Mouse (Mus musculus) lung, postnatal 0 days (tissue): ENCODE measurements around the gene Cog5.

Source experiments
- CTCF ChIP-seq: IDR thresholded peaks from 2 replicates; pipeline ENCODE4 v1.5.1; 2016; ENCODE audit warnings: antibody characterized with exemption, mild to moderate bottlenecking
- EP300 ChIP-seq: IDR thresholded peaks from 2 replicates; pipeline ENCODE4 v1.6.1; 2016; ENCODE audit warnings: antibody characterized with exemption, mild to moderate bottlenecking, control low read depth

GRCm38 (mm10) chr12:31700623-31701347, 46.1 kb downstream of the Cog5 start:
- TF ChIP-seq CTCF = no peak
- no peak for TF ChIP-seq EP300
